Mouse (Mus musculus) kidney, adult 8-10 months (tissue): ENCODE measurements at regions not wholly inside any gene's neighbourhood (a gene's known extent, or its start where the extent isn't known, plus 50 kb on each side); places are given as distances from the start of the nearest gene placed in this dataset.

ENCODE experiments used
- DNase-seq, 2 experiments: peaks; one replicate each; pipeline ENCODE4 v3.0.0; 2022

- DNase-seq: no peak
Measured at GRCm38 (mm10) chr3:62047704-62048506, 290.2 kb upstream of the Arhgef26 start.

GRCm38 (mm10) chr3:62054237-62054636, 283.9 kb upstream of the Arhgef26 start:
- DNase-seq: no peak

- no peak for DNase-seq
Measured at GRCm38 (mm10) chr3:62078511-62078910, 259.6 kb upstream of the Arhgef26 start.

- no peak for DNase-seq
Measured at GRCm38 (mm10) chr3:62085544-62085943, 252.6 kb upstream of the Arhgef26 start.

- no peak for DNase-seq
Measured at GRCm38 (mm10) chr3:62087215-62087614, 250.9 kb upstream of the Arhgef26 start.

GRCm38 (mm10) chr3:62103101-62103500, 235.0 kb upstream of the Arhgef26 start:
- DNase-seq: peak; percentile 7 to 43

- no peak for DNase-seq
Measured at GRCm38 (mm10) chr3:62103872-62104271, 234.3 kb upstream of the Arhgef26 start.

- DNase-seq: no peak
Measured at GRCm38 (mm10) chr3:62104560-62104959, 233.6 kb upstream of the Arhgef26 start.

- no peak for DNase-seq
Measured at GRCm38 (mm10) chr3:62107339-62107738, 230.8 kb upstream of the Arhgef26 start.
